Mouse (Mus musculus) Muller cell, postnatal 12 days (primary cell): Measurements from ENCODE around the gene Nsmf.

Experiments used
- DNase-seq: peaks from one replicate; pipeline ENCODE4 v3.0.0-alpha.2; 2015; ENCODE audit errors: inconsistent ontology term

Nsmf gene

DNA sequence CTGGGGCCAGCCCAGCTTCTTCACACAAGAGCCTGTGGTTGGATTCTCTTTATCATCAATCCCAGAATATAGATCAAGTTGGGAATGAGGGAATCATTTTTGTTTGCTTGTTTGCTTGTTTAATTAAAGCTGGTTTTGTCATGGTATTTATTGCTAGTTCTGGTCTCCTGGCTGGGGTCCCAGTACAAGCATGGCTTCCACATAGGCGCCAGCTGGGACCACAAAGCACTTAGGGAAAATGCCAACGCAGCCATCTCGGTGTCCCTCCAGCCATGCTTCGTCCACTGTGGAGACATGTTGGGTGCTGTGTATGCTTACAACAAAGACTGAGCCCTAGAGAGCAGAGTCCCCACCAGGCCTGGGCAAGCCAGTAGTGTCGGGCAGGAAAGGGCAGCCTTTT is 31.4 kb downstream of the Nsmf start:
- DNase-seq = no peak

DNA sequence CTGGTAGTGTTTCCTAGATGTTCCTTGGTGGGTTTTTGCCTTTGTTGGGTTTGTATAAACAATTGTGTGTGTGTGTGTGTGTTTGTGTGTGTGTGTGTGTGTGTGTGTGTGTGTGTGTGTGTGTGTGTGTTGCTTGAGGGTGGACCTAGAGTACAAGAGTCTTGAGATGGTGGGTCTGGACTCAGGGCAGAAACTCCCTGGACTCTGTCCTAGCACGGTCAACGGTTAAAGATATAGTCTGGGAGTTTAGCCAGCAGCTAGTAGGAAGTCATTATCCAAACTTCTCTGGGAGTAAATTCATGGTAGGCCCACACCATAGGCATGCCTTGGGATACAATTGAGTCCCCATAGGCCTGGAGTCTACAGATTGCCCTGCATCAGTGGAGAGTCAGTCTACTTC is 33.7 kb downstream of the Nsmf start:
- DNase-seq = no peak

DNA sequence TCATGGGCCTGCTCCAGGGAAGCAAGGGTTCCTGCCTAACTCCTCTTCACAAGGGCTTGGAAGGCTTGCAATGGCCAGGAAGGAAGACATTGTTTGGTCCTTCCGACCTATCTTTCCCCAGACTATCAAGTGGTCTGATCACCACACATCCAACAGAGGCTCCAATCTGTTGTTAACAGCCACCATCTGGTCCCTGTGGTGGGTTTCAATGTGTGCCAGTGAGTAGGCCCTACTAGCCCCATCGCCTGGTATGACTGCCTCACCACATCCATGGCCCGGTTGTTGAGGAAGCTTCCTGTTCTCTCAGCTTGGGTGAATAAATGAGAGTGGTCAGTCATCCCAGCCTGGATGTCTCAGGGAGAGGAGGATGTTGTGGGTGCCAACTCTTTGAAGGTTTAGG is 34.5 kb downstream of the Nsmf start:
- no peak for DNase-seq

DNA sequence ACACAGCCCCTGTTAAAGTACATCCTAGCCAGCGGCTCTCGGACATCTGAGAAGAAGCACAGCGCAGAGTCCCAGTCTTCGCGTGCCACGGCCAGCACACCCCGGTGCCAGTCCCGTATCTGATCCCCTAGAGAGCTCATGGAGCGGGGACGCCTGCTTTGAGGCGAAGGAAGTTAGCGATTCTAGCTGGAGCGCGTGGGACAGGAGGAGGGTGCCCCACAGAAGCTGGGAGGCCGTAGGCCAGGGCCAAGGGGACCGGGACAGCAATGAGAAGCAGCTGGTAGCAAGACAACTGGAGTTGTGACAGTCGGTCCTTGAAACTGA is 40.6 kb downstream of the Nsmf start:
- no peak for DNase-seq

DNA sequence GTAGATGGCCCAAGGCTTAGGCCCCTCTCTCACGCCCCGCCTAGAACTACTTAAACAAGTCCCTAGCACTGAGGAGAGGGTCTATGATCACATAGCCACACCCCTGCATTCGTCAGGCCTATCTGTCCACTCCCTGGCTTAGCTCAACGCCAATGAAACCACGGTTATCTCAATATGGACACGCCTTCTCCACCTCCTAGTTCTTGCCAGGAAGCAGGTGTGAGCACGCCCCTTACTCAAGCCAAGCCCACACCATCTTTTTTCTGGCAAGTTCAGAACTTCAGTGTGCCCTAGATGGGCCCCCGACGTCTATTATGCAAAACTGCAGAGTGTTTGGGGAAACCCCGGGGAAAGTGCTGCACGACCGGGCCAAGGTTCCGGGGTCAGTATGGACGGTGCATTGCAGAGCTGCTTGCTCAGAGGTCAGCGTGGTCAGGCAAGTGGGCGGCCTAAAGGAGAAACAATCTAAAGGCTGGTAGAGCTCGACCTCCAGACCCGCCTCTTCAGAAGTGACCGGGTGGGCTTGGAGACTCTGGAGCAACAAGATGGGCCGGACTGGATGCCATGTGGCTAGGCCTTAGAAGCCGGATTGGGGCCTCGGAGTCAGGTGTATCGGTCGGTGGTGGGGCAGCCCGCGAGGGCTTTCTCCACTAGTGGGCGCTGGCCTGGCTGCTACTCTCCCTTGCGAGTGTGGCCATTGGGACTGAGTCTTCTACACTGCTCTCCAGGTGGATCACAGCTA is 41.1 kb downstream of the Nsmf start, which contains the start of gene Noxa1:
Noxa1 (minus strand) TSS at position 41 of the 742 bp plus-strand sequence.
- no peak for DNase-seq

DNA sequence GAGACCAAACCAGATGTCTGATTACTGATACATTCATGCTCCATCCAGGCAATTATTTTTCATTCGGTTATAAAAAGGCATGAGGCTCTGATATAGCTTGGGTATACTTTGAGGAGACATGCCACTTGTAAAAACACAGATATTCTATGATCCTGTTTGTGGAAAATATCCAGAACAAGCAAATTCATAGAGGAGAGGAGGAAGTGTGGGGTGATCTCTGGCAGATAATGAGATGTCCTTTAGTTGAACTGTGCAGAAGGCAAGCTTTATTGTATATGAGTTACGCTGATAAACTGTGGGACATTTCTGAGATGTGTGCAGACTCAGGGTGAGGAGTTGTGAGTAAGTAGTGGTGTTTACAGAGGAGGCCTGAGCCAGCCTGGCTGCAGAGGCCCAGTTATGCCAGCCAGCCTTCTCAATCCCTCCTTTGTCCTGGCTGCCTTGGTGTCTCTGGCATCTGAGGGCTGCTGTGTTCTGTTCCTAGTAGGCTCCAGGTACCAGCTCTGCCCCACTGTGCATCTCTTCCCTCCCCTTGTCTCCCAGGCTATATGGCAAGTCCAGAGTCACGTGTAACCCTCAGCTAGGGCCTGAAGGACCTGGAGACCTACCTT is 44.0 kb downstream of the Nsmf start:
- DNase-seq = no peak

DNA sequence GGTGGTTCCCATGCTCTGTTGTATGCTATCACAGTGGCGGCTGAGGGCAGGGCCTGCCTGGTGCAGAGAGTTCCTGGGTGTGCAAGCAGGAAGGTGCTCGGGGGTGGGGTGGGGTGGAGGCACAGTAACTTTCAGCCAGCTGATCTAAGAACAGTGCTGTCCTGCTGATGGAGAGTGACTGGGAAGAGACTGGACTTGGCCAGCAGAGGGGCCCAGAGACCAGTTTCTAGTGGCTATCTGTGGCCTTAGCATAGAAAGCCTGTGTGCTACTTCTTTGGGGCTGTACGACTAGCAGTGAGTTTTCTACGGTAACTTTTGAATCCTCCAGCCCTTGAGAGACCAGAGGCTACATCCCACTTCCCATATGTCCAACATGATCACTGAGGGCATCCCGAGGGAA is 44.8 kb downstream of the Nsmf start:
- peak; percentile 56 for DNase-seq

DNA sequence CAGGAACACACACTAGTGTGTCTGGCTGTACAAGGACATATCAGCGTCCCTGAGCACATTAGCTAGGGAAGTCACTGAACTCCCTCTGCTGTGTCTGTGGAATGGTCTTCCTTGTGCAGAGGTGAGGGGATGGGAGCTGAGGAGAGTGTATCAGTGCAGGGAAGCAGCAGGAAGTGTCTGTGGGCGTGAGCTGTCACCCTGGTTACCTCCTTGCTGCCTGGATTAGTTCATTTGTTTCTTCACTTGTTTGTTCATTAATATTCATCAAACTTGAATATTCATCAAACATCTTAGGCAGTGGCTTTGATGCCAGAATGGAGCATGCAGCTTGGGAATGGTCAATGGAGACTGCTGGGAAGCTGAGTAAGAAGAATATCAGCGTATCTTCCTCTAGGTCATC is 45.5 kb downstream of the Nsmf start:
- no peak for DNase-seq

DNA sequence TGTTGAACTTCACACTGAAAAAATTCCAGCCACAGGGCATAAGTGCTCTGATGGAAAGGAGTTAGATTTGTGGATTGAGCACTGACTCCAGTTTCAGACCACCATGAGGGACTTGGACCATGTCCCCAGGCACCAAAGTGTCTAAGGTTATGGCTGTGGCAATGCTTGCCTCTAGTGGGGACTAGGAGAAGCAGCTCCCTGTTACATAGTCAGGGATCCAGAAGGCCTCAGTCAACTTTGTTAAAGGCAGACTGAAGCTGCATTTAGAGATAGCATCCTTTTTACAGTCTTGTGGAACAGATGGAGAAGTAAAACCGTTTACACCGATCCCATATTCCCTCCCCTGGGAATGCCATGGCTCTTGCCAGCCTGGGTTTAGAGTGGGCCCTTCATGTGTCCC is 50.0 kb downstream of the Nsmf start:
- DNase-seq = no peak

DNA sequence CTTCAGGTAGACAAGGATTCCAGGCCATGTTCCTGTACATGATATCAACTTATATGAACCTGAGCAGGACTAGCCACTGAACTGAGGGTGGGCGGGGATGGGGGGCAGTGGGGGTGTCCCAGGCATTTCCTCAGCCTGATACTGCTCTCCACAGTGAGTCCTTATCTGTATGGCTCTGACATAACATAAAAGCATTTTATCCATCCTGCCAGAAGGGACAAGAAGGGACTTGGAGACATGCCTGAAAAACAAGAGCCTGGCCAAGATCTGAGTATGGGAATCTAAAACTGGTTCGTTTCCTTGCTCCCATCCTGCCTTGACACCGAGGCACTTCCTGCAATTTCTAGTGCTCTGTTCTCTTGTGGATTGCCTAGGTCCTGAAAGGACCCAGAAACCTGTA is 51.9 kb downstream of the Nsmf start:
- no peak for DNase-seq

DNA sequence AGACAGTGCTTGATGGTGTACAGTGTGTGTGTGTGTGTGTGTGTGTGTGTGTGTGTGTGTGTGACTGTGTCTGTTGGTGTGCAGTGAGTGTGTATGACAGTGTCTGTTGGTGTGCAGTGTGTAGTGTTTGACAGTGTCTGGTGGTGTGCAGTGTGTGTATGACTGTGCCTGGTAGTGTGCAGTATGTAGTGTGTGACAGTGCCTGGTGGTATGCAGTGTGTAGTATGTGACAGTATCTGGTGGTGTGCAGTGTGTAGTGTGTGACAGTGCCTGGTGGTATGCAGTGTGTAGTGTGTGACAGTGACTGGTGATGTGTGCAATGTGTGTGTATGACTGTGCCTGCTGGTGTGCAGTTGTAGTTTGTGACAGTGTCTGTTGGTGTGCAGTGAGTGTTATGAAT is 55.3 kb downstream of the Nsmf start:
- no peak for DNase-seq

DNA sequence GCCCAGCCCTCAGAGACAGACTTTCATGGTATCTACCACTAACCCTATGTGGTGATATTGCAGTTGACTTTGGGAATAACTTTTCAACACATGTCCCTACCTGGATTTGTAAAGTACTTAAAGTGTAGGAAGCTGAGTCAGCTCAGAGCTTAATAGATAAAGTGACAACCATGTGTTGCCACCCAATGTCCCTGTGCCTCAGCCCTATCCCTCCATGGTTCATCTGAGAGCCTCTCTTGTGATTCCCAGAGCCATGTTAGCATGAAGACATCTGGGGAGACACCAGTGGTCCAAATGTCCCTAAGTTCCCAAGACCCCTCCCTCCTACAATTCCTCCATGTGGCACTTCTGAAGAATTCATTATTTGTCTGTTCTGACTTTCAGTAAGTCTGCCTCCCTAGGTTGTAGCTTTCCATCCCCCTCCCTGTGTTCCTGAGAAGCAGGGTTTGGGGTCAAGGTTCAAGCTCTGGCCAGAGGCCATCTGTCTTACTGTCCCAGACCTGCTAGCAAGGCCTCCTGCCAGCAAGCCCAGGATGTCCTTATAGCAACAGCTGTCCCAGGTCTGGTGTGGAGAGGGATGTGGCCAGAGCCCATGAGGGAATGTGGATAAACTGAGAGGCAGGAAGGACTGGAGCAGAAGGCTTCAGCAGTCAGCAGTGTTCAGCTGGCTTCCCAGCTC is 56.5 kb downstream of the Nsmf start:
- no peak for DNase-seq

DNA sequence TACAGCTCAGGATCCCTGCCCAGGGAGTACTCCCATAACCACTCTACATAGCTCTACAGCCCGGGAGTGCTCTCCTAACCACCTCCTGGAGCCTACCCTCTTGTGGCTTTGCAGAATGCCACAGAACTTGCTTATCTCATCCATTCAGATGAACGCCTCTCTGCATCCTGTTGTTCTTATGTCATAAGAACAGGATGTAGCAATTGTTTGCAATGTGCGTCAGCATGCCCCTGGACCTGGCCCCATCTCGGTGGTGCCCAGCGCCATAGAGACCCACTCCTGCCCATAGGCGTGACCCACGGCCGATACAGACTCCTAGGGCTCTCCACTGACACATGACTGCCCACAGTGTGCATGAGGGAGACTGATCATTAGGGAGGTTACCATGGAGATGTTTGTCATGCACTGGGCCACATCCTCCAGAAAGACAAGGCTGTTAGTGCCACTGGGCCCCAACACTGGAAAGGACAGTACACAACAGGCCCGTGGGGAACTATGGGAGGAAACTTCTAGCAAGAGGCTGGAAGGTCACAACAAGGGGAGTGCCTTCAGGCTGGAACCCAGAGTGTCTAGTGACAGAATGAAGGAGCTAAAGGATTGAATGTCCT is 57.1 kb downstream of the Nsmf start:
- DNase-seq = peak; percentile 32
